Mouse (Mus musculus) heart, adult 2 months (tissue): ENCODE results near the gene Tbc1d10a. TPM values are rescaled to one million over a fixed set of nuclear protein-coding genes. Genes with fewer than 3 reads are reported as not detected.
A peak's percentile ranks its signal among the peaks of the same experiment; 100 is the strongest.

Experiments
- DNase-seq, 2 experiments: peaks; one replicate each; pipeline ENCODE4 v3.0.0; 2021
- H3K27ac ChIP-seq: fragments of 200-600 bp; 2 replicates; pipeline ENCODE4 v1.8.1; 2022
- H3K27me3 ChIP-seq: fragments of 200-500 bp; 2 replicates; pipeline ENCODE4 v1.6.1; 2012; ENCODE audit warnings: mild to moderate bottlenecking, low read length, inconsistent platforms, mixed read lengths; ENCODE audit not compliant: control insufficient read depth, insufficient read depth
- H3K36me3 ChIP-seq: fragments of 200-500 bp; 2 replicates; pipeline ENCODE4 v1.6.1; 2012; ENCODE audit warnings: low read length, inconsistent platforms; ENCODE audit not compliant: control insufficient read depth, insufficient read depth
- H3K4me1 ChIP-seq: fragments of 200-500 bp; 2 replicates; pipeline ENCODE4 v1.6.1; 2011; ENCODE audit warnings: low read length; ENCODE audit not compliant: control insufficient read depth, insufficient read depth
- H3K4me3 ChIP-seq: fragments of 200-600 bp; 2 replicates; pipeline ENCODE4 v1.8.1; 2022
- H3K79me2 ChIP-seq: fragments of 200-500 bp; replicated peaks from 2 replicates; pipeline ENCODE4 v1.6.1; 2012; ENCODE audit warnings: mild to moderate bottlenecking, inconsistent platforms, low read length, moderate library complexity, mixed read lengths; ENCODE audit not compliant: control insufficient read depth, insufficient read depth
- H3K9ac ChIP-seq: fragments of 200-500 bp; 2 replicates; pipeline ENCODE4 v1.6.1; 2012; ENCODE audit warnings: low read depth, mild to moderate bottlenecking, control low read depth, inconsistent platforms, low read length, mixed read lengths
- CTCF ChIP-seq: fragments of 200-600 bp; IDR thresholded peaks from 2 replicates; pipeline ENCODE4 v1.8.1; 2022; ENCODE audit warnings: antibody characterized with exemption, mild to moderate bottlenecking, moderate library complexity
- EP300 ChIP-seq: fragments of 200-500 bp; IDR thresholded peaks from 2 replicates; pipeline ENCODE4 v1.6.1; 2011; ENCODE audit warnings: low read depth, low read length, control low read depth; ENCODE audit not compliant: insufficient read depth
- POLR2A ChIP-seq: fragments of 200-500 bp; IDR thresholded peaks from 2 replicates; pipeline ENCODE4 v1.6.1; 2011; ENCODE audit warnings: mild to moderate bottlenecking, low read depth, low read length, control low read depth; ENCODE audit not compliant: insufficient read depth
- WGBS: fragments of 180-500 bp; shearing (Covaris S2); methylation state at CpG from one replicate; pipeline ENCODE4 v1.1.7; 2018; 5-methylcytosine and 5-hydroxymethylcytosine counted together
- intact Hi-C: fragments of 180-260 bp; cut with DNase I; formaldehyde crosslinking; loops from one replicate; pipeline ENCODE4 v1.15.1; 2025
- polyA plus RNA-seq: library from polyadenylated mRNA; depleted of rRNA; stranded (reverse); fragments of >200 nt; gene quantifications from 2 replicates; pipeline ENCODE4 v1.2.3, GENCODE M21; 2012
- total RNA-seq, 2 experiments: library from RNA; stranded (reverse); gene quantifications; 2 replicates each; pipeline ENCODE4 v1.2.3; 2021

The Tbc1d10a gene
- total and polyA plus RNA-seq, 3 experiments, result 10.1 to 17.3 (median 10.7) TPM

DNA sequence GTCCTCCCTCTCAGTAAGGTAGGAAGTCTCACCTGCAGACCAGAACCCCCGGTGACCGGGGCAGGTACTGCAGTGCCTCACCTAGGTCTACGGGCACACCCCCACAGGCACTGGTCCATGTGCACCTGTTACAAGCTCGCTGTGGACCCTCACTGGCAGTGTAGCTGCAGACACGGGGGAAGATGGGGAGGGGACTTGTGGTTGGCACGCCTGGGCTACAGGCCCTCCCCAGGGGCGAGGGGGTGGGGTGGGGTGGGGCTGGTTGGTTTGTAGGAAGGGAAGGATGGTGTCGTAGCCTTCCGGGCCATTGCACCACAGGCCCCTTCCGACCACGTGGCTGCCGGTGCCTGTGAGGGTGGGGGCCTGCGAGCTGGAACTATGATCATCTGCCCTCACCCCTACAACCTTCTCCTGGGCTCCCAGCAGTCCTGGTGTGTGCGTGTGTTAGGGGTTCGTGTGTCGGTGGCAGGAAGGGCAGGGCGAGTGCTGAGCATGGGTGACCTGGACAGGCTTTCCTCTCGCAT lies 50.9 kb downstream of the Tbc1d10a start:
- 66% methylated on average over 18 of the region's 18 CpGs for WGBS
- intact Hi-C loops, result no loop called here
- no peak overlapping the region for H3K27ac ChIP-seq
- TF ChIP-seq CTCF, result no peak
- no peaks in the 10 kb centered on the region for H3K4me1 ChIP-seq
- no peaks in the 10 kb centered on the region for H3K36me3 ChIP-seq
- H3K27me3 ChIP-seq, result no peaks in the 10 kb centered on the region; the same call in 1 of the 2 replicates
- H3K4me3 ChIP-seq, result no peak overlapping the region
- no peak overlapping the region for H3K9ac ChIP-seq
- DNase-seq, result peak in 1 of 2 experiments; percentile 25
- no peaks in the 10 kb centered on the region for H3K79me2 ChIP-seq

DNA sequence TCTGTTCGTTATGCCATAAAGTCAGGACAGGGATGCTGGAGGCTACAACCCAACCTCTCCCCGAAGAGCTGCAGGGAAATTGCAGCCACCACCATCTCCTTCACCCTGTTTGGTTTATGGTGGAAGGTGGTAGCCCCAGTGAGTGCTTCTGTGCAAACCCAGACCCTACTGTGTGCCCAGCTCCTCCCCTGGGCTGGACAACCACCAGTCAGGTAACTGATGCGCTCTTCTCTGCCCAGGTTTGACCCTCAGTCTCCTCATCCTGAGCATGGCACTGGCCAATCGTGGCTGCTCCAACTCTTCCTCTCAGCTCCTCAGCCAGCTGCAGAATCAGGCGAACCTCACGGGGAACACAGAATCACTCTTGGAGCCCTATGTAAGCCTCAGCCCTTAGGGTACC lies 51.6 kb downstream of the Tbc1d10a start:
- no peaks in the 10 kb centered on the region for H3K36me3 ChIP-seq
- no peaks in the 10 kb centered on the region; the same call in 1 of the 2 replicates for H3K27me3 ChIP-seq
- TF ChIP-seq POLR2A, result no peak
- TF ChIP-seq EP300, result no peak
- TF ChIP-seq CTCF, result no peak
- H3K4me1 ChIP-seq, result no peaks in the 10 kb centered on the region
- intact Hi-C loops, result no loop called here
- no peak overlapping the region for H3K9ac ChIP-seq
- no peak overlapping the region for H3K4me3 ChIP-seq
- WGBS, result 88% methylated on average over 6 of the region's 6 CpGs
- H3K27ac ChIP-seq, result no peak overlapping the region
- DNase-seq, result no peak
- H3K79me2 ChIP-seq, result no peaks in the 10 kb centered on the region

DNA sequence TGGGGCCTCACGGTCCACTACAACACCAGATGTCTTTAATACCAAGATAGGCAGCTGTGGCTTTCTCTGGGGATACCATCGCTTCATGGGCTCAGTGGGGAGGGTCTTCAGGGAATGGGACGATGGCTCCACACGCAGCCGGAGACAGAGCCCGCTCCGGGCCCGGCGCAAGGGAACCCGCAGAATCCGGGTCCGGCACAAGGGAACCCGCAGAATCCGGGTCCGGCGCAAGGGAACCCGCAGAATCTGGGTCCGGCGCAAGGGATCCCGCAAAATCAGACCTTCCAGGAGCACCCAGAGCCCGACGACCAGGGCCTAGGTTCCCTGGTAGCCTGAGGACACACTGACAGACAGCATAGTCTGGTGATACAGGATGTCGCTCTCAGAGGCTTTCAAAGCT lies 53.1 kb downstream of the Tbc1d10a start:
- no peak overlapping the region for H3K27ac ChIP-seq
- H3K27me3 ChIP-seq, result no peaks in the 10 kb centered on the region; the same call in 1 of the 2 replicates
- 89% methylated on average over 23 of the region's 23 CpGs for WGBS
- intact Hi-C loops, result no loop called here
- no peaks in the 10 kb centered on the region for H3K36me3 ChIP-seq
- no peak overlapping the region for H3K4me3 ChIP-seq
- H3K79me2 ChIP-seq, result no peaks in the 10 kb centered on the region
- TF ChIP-seq EP300 (no peak), POLR2A (no peak), CTCF (no peak)
- H3K4me1 ChIP-seq, result no peaks in the 10 kb centered on the region
- DNase-seq, result no peak
- H3K9ac ChIP-seq, result no peak overlapping the region

DNA sequence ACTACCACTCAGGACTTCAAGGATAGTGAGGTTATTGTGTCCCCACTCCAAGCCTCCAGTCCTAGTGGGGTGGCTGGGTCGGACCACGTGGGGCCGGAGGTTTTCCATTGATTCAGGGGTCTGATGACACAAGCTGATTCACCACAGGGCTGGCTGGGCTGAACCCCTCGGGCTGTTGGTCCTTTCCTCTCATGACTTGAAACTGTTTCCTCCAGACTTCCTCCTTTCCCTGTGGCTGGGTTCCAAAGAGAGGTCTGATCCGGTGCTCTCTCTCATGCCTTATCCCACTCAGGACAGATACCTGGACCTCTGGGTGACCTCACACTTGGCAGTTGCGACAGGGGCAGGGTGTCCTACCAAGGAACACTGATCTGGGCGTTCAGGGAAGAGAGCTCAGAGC lies 53.6 kb downstream of the Tbc1d10a start:
- H3K79me2 ChIP-seq, result no peaks in the 10 kb centered on the region
- no peak for TF ChIP-seq POLR2A
- TF ChIP-seq CTCF, result no peak
- no peak for TF ChIP-seq EP300
- H3K27me3 ChIP-seq, result no peaks in the 10 kb centered on the region; the same call in 1 of the 2 replicates
- intact Hi-C loops, result no loop called here
- no peaks in the 10 kb centered on the region for H3K36me3 ChIP-seq
- DNase-seq, result no peak
- H3K27ac ChIP-seq, result no peak overlapping the region
- H3K4me1 ChIP-seq, result no peaks in the 10 kb centered on the region
- H3K9ac ChIP-seq, result no peak overlapping the region
- 44% methylated on average over 7 of the region's 7 CpGs for WGBS
- no peak overlapping the region for H3K4me3 ChIP-seq

GRCm38 (mm10) chr11:4241180-4241579 lies 54.6 kb downstream of the Tbc1d10a start:
- DNase-seq, result no peak
- no peak overlapping the region for H3K27ac ChIP-seq
- intact Hi-C loops, result no loop called here
- H3K9ac ChIP-seq, result no peak overlapping the region
- whole genome bisulfite sequencing, result 70% methylated on average over 4 of the region's 4 CpGs
- H3K4me1 ChIP-seq, result no peaks in the 10 kb centered on the region
- no peaks in the 10 kb centered on the region; the same call in 1 of the 2 replicates for H3K27me3 ChIP-seq
- H3K4me3 ChIP-seq, result no peak overlapping the region
- TF ChIP-seq EP300 (no peak), CTCF (no peak), POLR2A (no peak)
- H3K36me3 ChIP-seq, result no peaks in the 10 kb centered on the region
- H3K79me2 ChIP-seq, result no peaks in the 10 kb centered on the region

GRCm38 (mm10) chr11:4246126-4246525 lies 59.5 kb downstream of the Tbc1d10a start:
- Histone ChIP-seq H3K27ac (no peak overlapping the region), H3K36me3 (no peaks in the 10 kb centered on the region), H3K9ac (no peak overlapping the region), H3K79me2 (no peaks in the 10 kb centered on the region), H3K27me3 (no peaks in the 10 kb centered on the region), H3K4me3 (no peak overlapping the region), H3K4me1 (no peaks in the 10 kb centered on the region)
- DNase-seq, result no peak
- TF ChIP-seq POLR2A (no peak), CTCF (no peak), EP300 (no peak)
- intact Hi-C loops, result no loop called here
- 55% methylated on average over 6 of the region's 6 CpGs for WGBS
